Mouse (Mus musculus): Measurements from ENCODE around the gene Anapc15-ps. TPM values are rescaled to one million over a fixed set of nuclear protein-coding genes. Genes with fewer than 3 reads are reported as not detected.

Gene Anapc15-ps
- polyA plus RNA-seq, 1 experiment: 0.34 TPM

DNA sequence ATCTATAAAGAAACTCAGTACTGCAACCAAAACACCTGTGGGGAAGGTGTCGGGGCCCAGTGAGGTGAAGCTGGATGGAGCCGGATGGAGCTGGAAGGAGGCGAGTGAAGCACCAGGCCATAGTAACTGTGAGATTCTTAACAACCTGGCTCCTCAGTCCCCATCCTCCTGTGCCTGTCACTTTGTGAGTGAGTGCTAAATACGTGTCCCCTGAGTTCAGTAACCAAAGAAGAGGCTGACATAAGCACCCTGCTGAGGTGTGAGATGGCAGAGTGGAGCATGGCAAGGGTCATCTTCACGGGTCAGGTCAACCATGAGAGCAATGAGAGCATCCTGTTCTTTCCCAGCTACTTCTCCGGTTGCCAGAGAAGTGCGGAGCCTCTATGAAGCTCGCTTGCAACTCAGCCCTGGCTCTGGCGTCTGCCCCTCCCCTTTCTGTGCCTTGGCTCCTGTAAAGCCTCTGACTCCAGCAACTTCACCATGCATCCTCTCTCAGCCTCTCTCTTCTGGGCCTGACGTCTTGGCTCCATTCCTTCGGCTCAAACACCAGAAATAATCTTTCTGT, 7.7 kb downstream of the Anapc15-ps start:
- no peak for DNase-seq (ENCODE audit: low read depth)
- TF ChIP-seq CTCF (IDR thresholded peaks at IDR 0.05; ENCODE audit: borderline replicate concordance, extremely low read depth, insufficient read depth, insufficient read length): no peak
- no peak for TF ChIP-seq POLR2A (IDR thresholded peaks at IDR 0.05; ENCODE audit: borderline replicate concordance, extremely low read depth, insufficient read depth, insufficient read length, poor library complexity, severe bottlenecking)

DNA sequence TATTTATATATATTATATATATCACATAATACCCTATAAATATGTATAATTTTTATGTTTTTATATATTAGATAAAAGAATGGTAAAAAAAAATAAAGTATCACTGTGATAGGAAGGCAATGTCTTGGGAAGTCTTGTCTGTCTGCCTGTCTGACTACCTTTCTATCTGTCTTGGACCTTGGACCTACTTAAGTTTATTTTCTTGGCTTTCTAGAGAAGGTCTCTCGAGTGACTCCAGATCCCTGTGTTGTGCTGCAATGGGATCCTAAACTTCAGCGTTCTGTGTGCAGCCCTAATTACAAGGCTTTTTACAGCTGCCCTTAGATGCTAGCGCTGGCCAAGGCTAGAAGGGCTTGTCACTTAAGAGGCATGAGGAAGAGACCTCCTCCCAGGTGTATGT, 8.6 kb downstream of the Anapc15-ps start:
- DNase-seq (ENCODE audit: low read depth): no peak
- no peak for TF ChIP-seq POLR2A (IDR thresholded peaks at IDR 0.05; ENCODE audit: borderline replicate concordance, extremely low read depth, insufficient read depth, insufficient read length, poor library complexity, severe bottlenecking)
- TF ChIP-seq CTCF (IDR thresholded peaks at IDR 0.05; ENCODE audit: borderline replicate concordance, extremely low read depth, insufficient read depth, insufficient read length): no peak

GRCm38 (mm10) chr10:95660356-95660755, 12.9 kb downstream of the Anapc15-ps start:
- no peak for DNase-seq (ENCODE audit: low read depth)
- TF ChIP-seq POLR2A (IDR thresholded peaks at IDR 0.05; ENCODE audit: borderline replicate concordance, extremely low read depth, insufficient read depth, insufficient read length, poor library complexity, severe bottlenecking): no peak
- TF ChIP-seq CTCF (IDR thresholded peaks at IDR 0.05; ENCODE audit: borderline replicate concordance, extremely low read depth, insufficient read depth, insufficient read length): no peak

DNA sequence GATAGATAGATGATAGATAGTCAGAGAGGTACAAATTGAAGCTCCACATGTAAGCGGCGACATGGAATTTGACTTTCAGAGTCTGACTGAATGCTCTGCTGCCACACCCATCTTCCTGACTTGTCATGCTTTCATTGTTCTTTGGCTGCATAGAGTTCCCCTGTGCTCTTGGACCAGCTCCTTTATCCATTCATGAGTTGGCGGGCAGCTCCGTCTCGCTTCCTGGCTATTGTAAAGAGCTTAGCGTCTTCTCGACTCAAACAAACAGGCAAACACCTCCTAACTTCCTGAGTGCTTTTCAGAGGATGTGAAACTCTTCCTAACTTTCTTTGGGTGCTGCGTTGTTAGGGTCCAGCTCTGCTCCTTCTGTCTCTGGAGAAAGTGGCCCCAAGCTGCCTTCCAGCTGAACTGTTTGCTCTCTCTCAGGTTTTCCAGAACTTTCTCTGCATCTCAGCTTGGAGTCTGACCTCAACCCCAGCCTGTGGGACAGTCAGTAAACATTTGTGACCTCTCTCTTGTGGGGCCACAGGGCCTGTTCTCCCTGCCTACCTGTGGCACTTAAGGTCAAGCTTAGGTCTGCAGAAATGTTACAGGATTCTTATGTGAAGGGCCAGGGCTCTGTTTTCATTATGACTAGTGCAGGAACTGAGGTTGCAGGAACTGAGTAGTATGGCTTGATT, 13.6 kb downstream of the Anapc15-ps start:
- peak; percentile 20 for DNase-seq (ENCODE audit: low read depth)
- TF ChIP-seq CTCF (IDR thresholded peaks at IDR 0.05; ENCODE audit: borderline replicate concordance, extremely low read depth, insufficient read depth, insufficient read length): no peak
- TF ChIP-seq POLR2A (IDR thresholded peaks at IDR 0.05; ENCODE audit: borderline replicate concordance, extremely low read depth, insufficient read depth, insufficient read length, poor library complexity, severe bottlenecking): no peak

- peak; percentile 71 for DNase-seq (ENCODE audit: low read depth)
- no peak for TF ChIP-seq POLR2A (IDR thresholded peaks at IDR 0.05; ENCODE audit: borderline replicate concordance, extremely low read depth, insufficient read depth, insufficient read length, poor library complexity, severe bottlenecking)
- no peak for TF ChIP-seq CTCF (IDR thresholded peaks at IDR 0.05; ENCODE audit: borderline replicate concordance, extremely low read depth, insufficient read depth, insufficient read length)
Measured at GRCm38 (mm10) chr10:95658836-95659343, 14.4 kb downstream of the Anapc15-ps start.

- TF ChIP-seq POLR2A (IDR thresholded peaks at IDR 0.05; ENCODE audit: borderline replicate concordance, extremely low read depth, insufficient read depth, insufficient read length, poor library complexity, severe bottlenecking) (no peak), CTCF (IDR thresholded peaks at IDR 0.05; ENCODE audit: borderline replicate concordance, extremely low read depth, insufficient read depth, insufficient read length) (no peak)
- DNase-seq (ENCODE audit: low read depth): no peak
Measured at GRCm38 (mm10) chr10:95656236-95657225, 16.7 kb downstream of the Anapc15-ps start.

GRCm38 (mm10) chr10:95652131-95652530, 21.1 kb downstream of the Anapc15-ps start:
- TF ChIP-seq CTCF (IDR thresholded peaks at IDR 0.05; ENCODE audit: borderline replicate concordance, extremely low read depth, insufficient read depth, insufficient read length): no peak
- no peak for TF ChIP-seq POLR2A (IDR thresholded peaks at IDR 0.05; ENCODE audit: borderline replicate concordance, extremely low read depth, insufficient read depth, insufficient read length, poor library complexity, severe bottlenecking)
- no peak for DNase-seq (ENCODE audit: low read depth)

DNA sequence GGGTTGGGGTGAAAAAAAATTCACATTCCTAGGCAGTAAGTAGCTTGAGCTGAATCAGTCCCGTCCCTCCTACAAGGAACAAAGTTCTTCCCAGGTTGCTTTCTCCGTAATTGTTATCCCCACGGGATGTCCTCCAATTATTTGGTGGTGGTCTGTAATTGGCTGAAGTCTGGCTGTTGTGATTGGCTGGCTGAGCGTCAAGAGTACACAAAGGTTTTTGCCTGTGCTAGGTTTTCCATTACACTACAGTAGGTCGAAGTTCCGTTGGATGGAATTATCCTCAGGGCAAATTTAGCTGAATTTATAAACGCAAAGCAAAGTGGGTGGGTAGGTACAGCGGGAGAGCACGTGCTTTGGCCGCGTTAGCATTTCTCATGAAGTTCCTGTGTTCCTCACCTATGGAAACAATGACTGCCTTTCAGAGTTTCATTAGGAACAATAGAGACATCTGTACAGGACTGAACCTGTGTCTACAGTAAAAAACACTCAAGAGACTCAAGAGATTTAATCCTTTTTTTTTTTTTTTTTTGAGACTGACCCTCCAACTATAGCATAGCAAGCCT, 24.8 kb downstream of the Anapc15-ps start:
- no peak for DNase-seq (ENCODE audit: low read depth)
- no peak for TF ChIP-seq CTCF (IDR thresholded peaks at IDR 0.05; ENCODE audit: borderline replicate concordance, extremely low read depth, insufficient read depth, insufficient read length)
- no peak for TF ChIP-seq POLR2A (IDR thresholded peaks at IDR 0.05; ENCODE audit: borderline replicate concordance, extremely low read depth, insufficient read depth, insufficient read length, poor library complexity, severe bottlenecking)

GRCm38 (mm10) chr10:95647128-95647527, 26.1 kb downstream of the Anapc15-ps start:
- no peak for DNase-seq (ENCODE audit: low read depth)
- TF ChIP-seq POLR2A (IDR thresholded peaks at IDR 0.05; ENCODE audit: borderline replicate concordance, extremely low read depth, insufficient read depth, insufficient read length, poor library complexity, severe bottlenecking) (no peak), CTCF (IDR thresholded peaks at IDR 0.05; ENCODE audit: borderline replicate concordance, extremely low read depth, insufficient read depth, insufficient read length) (no peak)

DNA sequence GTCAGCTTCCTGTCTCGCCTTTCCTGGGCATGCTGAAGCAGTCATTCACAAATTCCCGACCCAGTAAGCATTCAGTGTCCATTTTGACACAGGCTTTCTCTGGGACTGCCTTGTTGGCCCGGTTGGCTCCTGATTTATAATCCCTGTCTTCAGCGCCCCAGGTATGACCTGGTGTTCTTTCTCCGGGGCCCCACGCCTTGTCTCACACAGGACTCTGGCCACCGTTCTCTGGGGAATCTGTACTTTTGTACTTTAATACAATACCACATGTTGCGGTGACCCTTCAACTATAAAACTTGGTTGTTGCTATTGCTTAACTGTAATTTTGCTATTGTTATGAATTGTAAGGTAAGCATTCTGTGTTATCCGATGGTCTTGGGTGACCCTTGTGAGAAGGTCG, 26.7 kb downstream of the Anapc15-ps start:
- no peak for TF ChIP-seq POLR2A (IDR thresholded peaks at IDR 0.05; ENCODE audit: borderline replicate concordance, extremely low read depth, insufficient read depth, insufficient read length, poor library complexity, severe bottlenecking)
- no peak for TF ChIP-seq CTCF (IDR thresholded peaks at IDR 0.05; ENCODE audit: borderline replicate concordance, extremely low read depth, insufficient read depth, insufficient read length)
- DNase-seq (ENCODE audit: low read depth): no peak
